Mouse (Mus musculus) kidney, adult 2 months (tissue): ENCODE data around the gene Tmem119.

Experiments
- CTCF ChIP-seq: fragments of 200-500 bp; conservative IDR thresholded peaks from 2 replicates; pipeline ENCODE4 v1.5.1; 2011; ENCODE audit warnings: low read depth, mild to moderate bottlenecking, control low read depth, low read length, moderate library complexity, mixed read lengths; ENCODE audit not compliant: insufficient read depth, insufficient read length
- POLR2A ChIP-seq: fragments of 200-500 bp; IDR thresholded peaks from one replicate; pipeline ENCODE4 v1.6.1; 2011; ENCODE audit warnings: low read depth, low read length, control low read depth

GRCm38 (mm10) chr5:113771213-113772162 is 28.8 kb downstream of the Tmem119 start:
- TF ChIP-seq CTCF (no peak), POLR2A (no peak)
